Mouse (Mus musculus): ENCODE results near the gene Ifitm1.
"Not testable (repeated sequence)": the region's sequence is repeated elsewhere in the genome, so short reads cannot be mapped to it uniquely, and the experiment has no call there.

Ifitm1 gene

GRCm38 (mm10) chr7:140974940-140975339, 7.9 kb downstream of the Ifitm1 start:
- DNase-seq (ENCODE audit: low read depth, low spot score) = no peak

GRCm38 (mm10) chr7:140975465-140975864, 8.4 kb downstream of the Ifitm1 start:
- no peak for DNase-seq (ENCODE audit: low read depth, low spot score)

- not testable (repeated sequence) for DNase-seq (ENCODE audit: low read depth, low spot score)
Measured at GRCm38 (mm10) chr7:140976720-140977119, 9.7 kb downstream of the Ifitm1 start.

- no peak for DNase-seq (ENCODE audit: low read depth, low spot score)
Measured at GRCm38 (mm10) chr7:140981704-140982103, 14.7 kb downstream of the Ifitm1 start.

GRCm38 (mm10) chr7:140982971-140983370, 15.9 kb downstream of the Ifitm1 start:
- DNase-seq (ENCODE audit: low read depth, low spot score) = no peak

GRCm38 (mm10) chr7:140987182-140988138, 20.4 kb downstream of the Ifitm1 start:
- peak; percentile 79 for DNase-seq (ENCODE audit: low read depth, low spot score)

GRCm38 (mm10) chr7:140989022-140989421, 22.0 kb downstream of the Ifitm1 start:
- peak; percentile 18 for DNase-seq (ENCODE audit: low read depth, low spot score)

- no peak for DNase-seq (ENCODE audit: low read depth, low spot score)
Measured at GRCm38 (mm10) chr7:140990185-140990584, 23.2 kb downstream of the Ifitm1 start.

GRCm38 (mm10) chr7:140990622-140991021, 23.6 kb downstream of the Ifitm1 start:
- DNase-seq (ENCODE audit: low read depth, low spot score) = no peak

- no peak for DNase-seq (ENCODE audit: low read depth, low spot score)
Measured at GRCm38 (mm10) chr7:140991117-140991689, 24.2 kb downstream of the Ifitm1 start.

GRCm38 (mm10) chr7:140997817-140998216, 30.8 kb downstream of the Ifitm1 start:
- no peak for DNase-seq (ENCODE audit: low read depth, low spot score)

GRCm38 (mm10) chr7:140998853-140999700, 32.1 kb downstream of the Ifitm1 start:
- peak; percentile 13 for DNase-seq (ENCODE audit: low read depth, low spot score)

GRCm38 (mm10) chr7:141000881-141001708, 34.1 kb downstream of the Ifitm1 start:
- DNase-seq (ENCODE audit: low read depth, low spot score) = no peak

- no peak for DNase-seq (ENCODE audit: low read depth, low spot score)
Measured at GRCm38 (mm10) chr7:141003248-141004010, 36.4 kb downstream of the Ifitm1 start.

- no peak for DNase-seq (ENCODE audit: low read depth, low spot score)
Measured at GRCm38 (mm10) chr7:141006446-141006845, 39.4 kb downstream of the Ifitm1 start.

- DNase-seq (ENCODE audit: low read depth, low spot score) = peak; percentile 36
Measured at GRCm38 (mm10) chr7:141006914-141007313, 39.9 kb downstream of the Ifitm1 start.

- DNase-seq (ENCODE audit: low read depth, low spot score) = no peak
Measured at GRCm38 (mm10) chr7:141008312-141008761, 41.3 kb downstream of the Ifitm1 start.

- DNase-seq (ENCODE audit: low read depth, low spot score) = peak; percentile 64
Measured at GRCm38 (mm10) chr7:141008938-141009660, 42.1 kb downstream of the Ifitm1 start.

GRCm38 (mm10) chr7:141009665-141010064, 42.6 kb downstream of the Ifitm1 start:
- DNase-seq (ENCODE audit: low read depth, low spot score) = no peak

All from brain, adult 2 months (tissue).